Mouse (Mus musculus): ENCODE measurements around the gene Spryd4.

- no peak for TF ChIP-seq POLR2A (IDR thresholded peaks at IDR 0.05; ENCODE audit: borderline replicate concordance, extremely low read depth, low read depth, low read length)
- no peak for TF ChIP-seq CTCF (IDR thresholded peaks at IDR 0.05; ENCODE audit: insufficient read depth, low read length)
These were observed 24.4 kb downstream of the Spryd4 start for GRCm38 (mm10) chr10:128187181-128187605.

Measured in lung, adult 2 months (tissue).